ENCODE assay signal across 15 mouse cellular contexts in the genomic region with DNA sequence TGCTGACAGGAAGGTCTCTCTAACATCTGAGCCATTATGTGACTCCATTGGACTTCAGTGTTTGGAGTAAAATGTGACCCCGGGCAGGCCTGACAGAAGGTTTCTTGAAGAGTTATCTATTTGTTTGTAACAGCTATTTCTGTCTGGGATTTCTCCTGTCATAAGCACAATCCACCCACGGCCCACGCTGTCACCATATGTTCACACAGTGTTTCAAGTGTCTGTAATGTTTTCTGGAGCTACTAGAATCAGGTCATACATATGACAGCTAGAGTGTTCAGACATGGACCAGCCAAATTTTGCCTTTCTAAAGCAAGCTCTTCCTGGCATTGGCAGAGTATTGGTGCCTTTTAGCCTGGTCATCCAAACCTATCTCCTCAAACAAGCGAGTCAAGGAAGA.
A peak's percentile ranks its signal among the peaks of the same experiment; 100 is the strongest.
DNase-seq lines count a peak whose midpoint lies in the region.
"Had no signal": no experiment of that assay in that cellular context is flagged by ENCODE, and none has a peak within 500 bp of the region (broad histone marks: within the 10 kb centered on the region; RNA-seq: fewer than 3 reads in every experiment).

No protein-coding gene starts in this region.

- H3K27me3 ChIP-seq in heart, embryonic 10.5 days (ENCODE audit: insufficient read depth, poor library complexity, severe bottlenecking) = no peaks in the 10 kb centered on the region
- H3K27me3 ChIP-seq: hindbrain, embryonic 15.5 days; midbrain, embryonic 15.5 days had no signal

- WGBS in heart, embryonic 10.5 days = 70% methylated on average over 4 of the region's 4 CpGs

- H3K4me3 ChIP-seq in heart, embryonic 10.5 days = no peak overlapping the region
- H3K4me3 ChIP-seq: embryonic facial prominence, embryonic 13.5 days; hindbrain, embryonic 15.5 days; midbrain, embryonic 15.5 days had no signal

- no peaks in the 10 kb centered on the region for H3K36me3 ChIP-seq in heart, embryonic 10.5 days
- H3K36me3 ChIP-seq: embryonic facial prominence, embryonic 13.5 days; hindbrain, embryonic 15.5 days; midbrain, embryonic 15.5 days had no signal

- DNase-seq in left cerebral cortex, adult 11 months (ENCODE audit: low spot score) = peak; percentile 22
- DNase-seq in left cerebral cortex, postnatal 4 days = no peak
- DNase-seq in layer of hippocampus, postnatal 14 days (ENCODE audit: low spot score in 2 of 2) = peak; percentile 26 to 40
- peak; percentile 52 to 81 for DNase-seq in left cerebral cortex, postnatal 25 days (ENCODE audit: low spot score in 2 of 2)
- DNase-seq in telencephalon, adult 2 months (ENCODE audit: low read depth, low spot score) = peak; percentile 45
- no peak for DNase-seq in adrenal gland, postnatal 4 days (ENCODE audit: low spot score in 2 of 2)
- DNase-seq in heart, embryonic 10.5 days (ENCODE audit: low spot score) = no peak
- no peak for DNase-seq in adrenal gland, adult 2 months
- DNase-seq: cerebellum, adult 11 months; heart, adult 18-20 months; kidney, adult 18-20 months; lung, embryonic 14.5 days had no signal

- no peak overlapping the region for H3K27ac ChIP-seq in heart, embryonic 10.5 days
- H3K27ac ChIP-seq: embryonic facial prominence, embryonic 13.5 days; hindbrain, embryonic 15.5 days; midbrain, embryonic 15.5 days had no signal

- H3K4me1 ChIP-seq in heart, embryonic 10.5 days = no peaks in the 10 kb centered on the region
- H3K4me1 ChIP-seq: embryonic facial prominence, embryonic 13.5 days; hindbrain, embryonic 15.5 days; midbrain, embryonic 15.5 days had no signal

- intact Hi-C loops in left cerebral cortex, postnatal 4 days (cut with DNase I) = no loop called here
- intact Hi-C loops in left cerebral cortex, postnatal 25 days (cut with DNase I) = no loop called here

- H3K9me3 ChIP-seq in heart, embryonic 10.5 days = no peaks in the 10 kb centered on the region
- H3K9me3 ChIP-seq: embryonic facial prominence, embryonic 13.5 days; hindbrain, embryonic 15.5 days; midbrain, embryonic 15.5 days had no signal

Comparison
In these comparisons a context has a peak if more than half of its experiments do, and no peak if none do; other contexts are left out.
1. DNase-seq: peak in left cerebral cortex, adult 11 months (single experiment), layer of hippocampus, postnatal 14 days (2 of 2), left cerebral cortex, postnatal 25 days (2 of 2) and telencephalon, adult 2 months (single experiment); none in left cerebral cortex, postnatal 4 days (single experiment), adrenal gland, postnatal 4 days (0 of 2), heart, embryonic 10.5 days (single experiment) and adrenal gland, adult 2 months (single experiment).